Comparison of ENCODE assay signal across 9 mouse cellular contexts in genomic region chr13:35886121-35886725, GRCm38 (mm10). TPM values are rescaled to one million over a fixed set of nuclear protein-coding genes. Genes with fewer than 3 reads are reported as not detected.
DNase-seq lines count a peak whose midpoint lies in the region; ATAC-seq and TF ChIP-seq lines count a peak whose summit lies in the region.
"Had no signal": no experiment of that assay in that cellular context is flagged by ENCODE, and none has a peak within 500 bp of the region (broad histone marks: within the 10 kb centered on the region; RNA-seq: fewer than 3 reads in every experiment).

No protein-coding gene starts in this region.

- DNase-seq in forebrain, postnatal 0 days = no peak
- peak; percentile 46 for DNase-seq in CD4-positive helper T cell, adult 2 months (ENCODE audit: low read depth, low spot score)
- peak; percentile 54 for DNase-seq in gastrocnemius, postnatal 25 days
- peak; percentile 48 for DNase-seq in kidney, postnatal 14 days
- peak; percentile 47 to 54 for DNase-seq in thymus, postnatal 36 days

- ATAC-seq in forebrain, postnatal 0 days = no peak
- ATAC-seq in forebrain, embryonic 15.5 days (replicated peaks) = no peak
- peak; percentile 87 for ATAC-seq in megakaryocyte progenitor cell, adult 5-6 weeks (replicated peaks; ENCODE audit: poor library complexity)

- no peaks in the 10 kb centered on the region for H3K4me1 ChIP-seq in forebrain, postnatal 0 days (ENCODE audit: insufficient read depth)
- peaks cover 4% of the 10 kb centered on the region for H3K4me1 ChIP-seq in forebrain, embryonic 15.5 days
- no peaks in the 10 kb centered on the region for H3K4me1 ChIP-seq in bone marrow macrophage, adult 2 months (ENCODE audit: control insufficient read depth, insufficient read depth, low read length)

- H3K9ac ChIP-seq in forebrain, postnatal 0 days = no peak overlapping the region
- H3K9ac ChIP-seq in forebrain, embryonic 15.5 days (replicated peaks) = no peak overlapping the region
- H3K9ac ChIP-seq: midbrain, embryonic 12.5 days had no signal

- H3K36me3 ChIP-seq in forebrain, postnatal 0 days (ENCODE audit: insufficient read depth) = no peaks in the 10 kb centered on the region
- no peaks in the 10 kb centered on the region for H3K36me3 ChIP-seq in forebrain, embryonic 15.5 days
- H3K36me3 ChIP-seq: midbrain, embryonic 12.5 days had no signal

- no peaks in the 10 kb centered on the region for H3K9me3 ChIP-seq in forebrain, postnatal 0 days (ENCODE audit: low read length)
- no peaks in the 10 kb centered on the region for H3K9me3 ChIP-seq in forebrain, embryonic 15.5 days

- H3K4me2 ChIP-seq in forebrain, postnatal 0 days (ENCODE audit: low read depth) = no peak overlapping the region
- H3K4me2 ChIP-seq in forebrain, embryonic 15.5 days (replicated peaks) = no peak overlapping the region
- H3K4me2 ChIP-seq: midbrain, embryonic 12.5 days had no signal

- H3K27me3 ChIP-seq in forebrain, postnatal 0 days (ENCODE audit: insufficient read depth, low read length) = no peaks in the 10 kb centered on the region
- no peaks in the 10 kb centered on the region for H3K27me3 ChIP-seq in forebrain, embryonic 15.5 days
- H3K27me3 ChIP-seq: midbrain, embryonic 12.5 days had no signal

- no peak overlapping the region for H3K27ac ChIP-seq in forebrain, postnatal 0 days (ENCODE audit: low read depth, low read length)
- H3K27ac ChIP-seq in forebrain, embryonic 15.5 days (replicated peaks) = no peak overlapping the region
- no peak overlapping the region for H3K27ac ChIP-seq in bone marrow macrophage, adult 2 months (ENCODE audit: insufficient read depth, low read depth, low read length)
- H3K27ac ChIP-seq: midbrain, embryonic 12.5 days had no signal

- 29% methylated on average over 15 of the region's 15 CpGs for whole genome bisulfite sequencing in forebrain, postnatal 0 days
- WGBS in forebrain, embryonic 15.5 days = 33% methylated on average over 15 of the region's 15 CpGs

- TF ChIP-seq POLR2A in bone marrow macrophage, adult 2 months (IDR thresholded peaks at IDR 0.05; ENCODE audit: borderline replicate concordance, low read depth, low read length) = no peak

- no peak overlapping the region for H3K4me3 ChIP-seq in forebrain, postnatal 0 days (ENCODE audit: low read depth, low read length)
- no peak overlapping the region for H3K4me3 ChIP-seq in forebrain, embryonic 15.5 days
- no peak overlapping the region for H3K4me3 ChIP-seq in bone marrow macrophage, adult 2 months (ENCODE audit: insufficient read depth, low read length)
- H3K4me3 ChIP-seq: midbrain, embryonic 12.5 days had no signal

- peak; percentile 57 for TF ChIP-seq CTCF in forebrain, postnatal 0 days (IDR thresholded peaks at IDR 0.05; ENCODE audit: low read depth)
- TF ChIP-seq CTCF in bone marrow macrophage, adult 2 months (IDR thresholded peaks at IDR 0.05; ENCODE audit: low read depth, low read length) = peak; percentile 56

RNA-seq across cellular contexts. Expression of gene Rpp40, which starts 19.9 kb away (rescaled TPM):
- 2.8 TPM in 2 replicates for total RNA-seq in forebrain, postnatal 0 days (2014; rRNA removed)
- 8.6 and 9.3 TPM in 2 replicates for polyA plus RNA-seq in forebrain, postnatal 0 days (2015; fragmentation: Nextera tagmentation; extraction: Ambion mirVana)
- 8.3 and 8.8 TPM in 2 replicates for polyA plus RNA-seq in forebrain, embryonic 15.5 days (2015; fragmentation: Nextera tagmentation; extraction: Ambion mirVana)
- polyA plus RNA-seq in bone marrow macrophage, adult 2 months (2012; ENCODE audit: insufficient read depth, insufficient read length, missing spikeins) = 2.1 and 2.9 TPM in 2 replicates
- 10 to 100 TPM; 11.0 to 12.9 TPM for total RNA-seq in gastrocnemius, postnatal 25 days (2021)
- total RNA-seq in megakaryocyte progenitor cell, adult 5-6 weeks (2015) = 37.2 and 51.3 TPM in 2 replicates
- total RNA-seq in megakaryocyte progenitor cell, adult 5-6 weeks (2017) = 16.8 and 18.3 TPM in 2 replicates
